8 mouse cellular contexts compared by ENCODE assay signal in genomic region chr4:34613571-34614145, GRCm38 (mm10). TPM values are rescaled to one million over a fixed set of nuclear protein-coding genes. Genes with fewer than 3 reads are reported as not detected.
DNase-seq lines count a peak whose midpoint lies in the region; ATAC-seq and TF ChIP-seq lines count a peak whose summit lies in the region.

No protein-coding gene starts in this region.

- TF ChIP-seq POLR2A in myocyte (IDR thresholded peaks at IDR 0.05; ENCODE audit: insufficient read length, low read depth) = no peak

- WGBS in hindbrain, embryonic 14.5 days = 73% methylated on average over 6 of the region's 6 CpGs

- peaks cover 13% of the 10 kb centered on the region for H3K36me3 ChIP-seq in hindbrain, embryonic 14.5 days (replicated peaks; ENCODE audit: control insufficient read depth, insufficient read depth)
- H3K36me3 ChIP-seq in myocyte (ENCODE audit: control insufficient read depth, insufficient read depth) = peaks cover 16% of the 10 kb centered on the region

- no peaks in the 10 kb centered on the region for H3K9me3 ChIP-seq in hindbrain, embryonic 14.5 days (ENCODE audit: control insufficient read depth, low read length)

- H3K27me3 ChIP-seq in hindbrain, embryonic 14.5 days (ENCODE audit: control insufficient read depth, insufficient read depth, low read length) = no peaks in the 10 kb centered on the region
- no peaks in the 10 kb centered on the region for H3K27me3 ChIP-seq in myocyte (ENCODE audit: control insufficient read depth, insufficient read depth, insufficient read length)

- H3K27ac ChIP-seq in hindbrain, embryonic 14.5 days = no peak overlapping the region

- H3K79me2 ChIP-seq in myocyte (ENCODE audit: control insufficient read depth, insufficient read depth) = peaks cover 54% of the 10 kb centered on the region

- H3K4me2 ChIP-seq in hindbrain, embryonic 14.5 days (replicated peaks) = peak overlapping the region; percentile 82
- peak overlapping the region; percentile 81 for H3K4me2 ChIP-seq in myocyte (ENCODE audit: low read depth)

- H3K9ac ChIP-seq in hindbrain, embryonic 14.5 days = peak overlapping the region; percentile 91

- peaks cover 22% of the 10 kb centered on the region for H3K4me1 ChIP-seq in hindbrain, embryonic 14.5 days (replicated peaks; ENCODE audit: control insufficient read depth, insufficient read depth, low read length)

- ATAC-seq in hindbrain, embryonic 14.5 days (ENCODE audit: low FRiP score) = no peak

- peak overlapping the region; percentile 77 for H3K4me3 ChIP-seq in hindbrain, embryonic 14.5 days (replicated peaks; ENCODE audit: low read length)
- H3K4me3 ChIP-seq in myocyte = peak overlapping the region; percentile 96

- DNase-seq in adrenal gland, postnatal 14 days = peak; percentile 45
- no peak for DNase-seq in adrenal gland, postnatal 4 days (ENCODE audit: low spot score in 2 of 2)
- DNase-seq in 3134 (ENCODE audit: extremely low read depth, insufficient read length, low spot score) = peak; percentile 31
- DNase-seq in cerebellum, adult 9-11 months = peak; percentile 31
- no peak for DNase-seq in hindbrain, embryonic 14.5 days (ENCODE audit: low spot score)
- DNase-seq in liver = peak; percentile 9
- DNase-seq in frontal cortex, postnatal 14 days (ENCODE audit: low spot score in 2 of 2) = no peak

- H3ac ChIP-seq in myocyte (ENCODE audit: control insufficient read depth, insufficient read length) = peak overlapping the region; percentile 59

TF ChIP-seq in myocyte, 11 proteins besides CTCF, POLR2A, EP300 and RAD21:
- TF ChIP-seq CEBPB (IDR thresholded peaks at IDR 0.05; ENCODE audit: insufficient read depth, poor library complexity, severe bottlenecking) = no peak
- TF ChIP-seq E2F4 (IDR thresholded peaks at IDR 0.05; ENCODE audit: insufficient read depth) = no peak
- TF ChIP-seq USF1 (IDR thresholded peaks at IDR 0.05; ENCODE audit: low read depth) = no peak
- no peak for TF ChIP-seq POLR2AphosphoS2 (IDR thresholded peaks at IDR 0.05; ENCODE audit: insufficient read length, low read depth)
- no peak for TF ChIP-seq REST (IDR thresholded peaks at IDR 0.05; ENCODE audit: insufficient read depth, insufficient read length)
- no peak for TF ChIP-seq TCF3 (IDR thresholded peaks at IDR 0.05; ENCODE audit: insufficient read length, low read depth)
- TF ChIP-seq MYOD1 (IDR thresholded peaks at IDR 0.05; ENCODE audit: control insufficient read depth in 1 of 3, insufficient read length in 2 of 3, low read depth in 2 of 3) = no peak
- no peak for TF ChIP-seq MAX (IDR thresholded peaks at IDR 0.05; ENCODE audit: low read depth)
- TF ChIP-seq MYOG (IDR thresholded peaks at IDR 0.05; ENCODE audit: control insufficient read depth in 1 of 3, insufficient read depth in 1 of 3, insufficient read length in 2 of 3, low read depth in 2 of 3) = no peak
- TF ChIP-seq TCF12 (IDR thresholded peaks at IDR 0.05; ENCODE audit: insufficient read depth, poor library complexity, severe bottlenecking) = no peak
- TF ChIP-seq SRF (IDR thresholded peaks at IDR 0.05; ENCODE audit: control insufficient read depth, insufficient read length, low read depth) = no peak

RNA-seq across cellular contexts. Expression of gene Orc3, which starts 1.1 kb away (rescaled TPM):
- 62.1 and 76.6 TPM in 2 replicates for total RNA-seq in adrenal gland, postnatal 14 days (2021)
- 10 to 100 TPM; 83.4 to 84.8 TPM for total RNA-seq in adrenal gland, postnatal 4 days (2021)
- 95.3 and 96.2 TPM in 2 replicates for polyA plus RNA-seq in hindbrain, embryonic 14.5 days (2014; fragmentation: Nextera tagmentation; extraction: Ambion mirVana)
- polyA plus RNA-seq in myocyte (2012; fragmentation: generic; extraction: Trizol) = 20.0 TPM

RNA-seq across cellular contexts. Expression of gene Rars2, which starts 1.1 kb away (rescaled TPM):
- total RNA-seq in adrenal gland, postnatal 14 days (2021) = 43.1 and 51.2 TPM in 2 replicates
- 10 to 100 TPM; 40.0 to 48.6 TPM for total RNA-seq in adrenal gland, postnatal 4 days (2021)
- 45.8 and 50.3 TPM in 2 replicates for polyA plus RNA-seq in hindbrain, embryonic 14.5 days (2014; fragmentation: Nextera tagmentation; extraction: Ambion mirVana)
- polyA plus RNA-seq in myocyte (2012; fragmentation: generic; extraction: Trizol) = 15.4 TPM

Comparison
In these comparisons a context has a peak if more than half of its experiments do, and no peak if none do; other contexts are left out.
1. DNase-seq: peak in adrenal gland, postnatal 14 days (single experiment), 3134 (single experiment), cerebellum, adult 9-11 months (single experiment) and liver (single experiment); none in adrenal gland, postnatal 4 days (0 of 2), hindbrain, embryonic 14.5 days (single experiment) and frontal cortex, postnatal 14 days (0 of 2).